Mouse (Mus musculus) heart, adult 9 months (tissue): Measurements from ENCODE around the gene Rapgefl1.
"Not testable (repeated sequence)": the region's sequence is repeated elsewhere in the genome, so short reads cannot be mapped to it uniquely, and the experiment has no call there.

ENCODE experiments used
- DNase-seq, 2 experiments: peaks; one replicate each; pipeline ENCODE4 v3.0.0; 2022; ENCODE audit warnings: low spot score in 2 of 2

The Rapgefl1 gene

GRCm38 (mm10) chr11:98816706-98817239, 19.8 kb upstream of the Rapgefl1 start:
- DNase-seq = no peak

GRCm38 (mm10) chr11:98820968-98821367, 15.6 kb upstream of the Rapgefl1 start:
- DNase-seq = no peak

- not testable (repeated sequence) for DNase-seq
Observed at GRCm38 (mm10) chr11:98826071-98826470, 10.5 kb upstream of the Rapgefl1 start.

- no peak for DNase-seq
Observed at GRCm38 (mm10) chr11:98827877-98828276, 8.7 kb upstream of the Rapgefl1 start.

- no peak for DNase-seq
Observed at GRCm38 (mm10) chr11:98829091-98829775, 7.4 kb upstream of the Rapgefl1 start.

- no peak for DNase-seq
Observed at GRCm38 (mm10) chr11:98829875-98830274, 6.7 kb upstream of the Rapgefl1 start.

GRCm38 (mm10) chr11:98835296-98835695, 1.3 kb upstream of the Rapgefl1 start:
- no peak for DNase-seq

- no peak for DNase-seq
Observed at GRCm38 (mm10) chr11:98835725-98836124, 860 bp upstream of the Rapgefl1 start.

GRCm38 (mm10) chr11:98836128-98836527, 457 bp upstream of the Rapgefl1 start:
- no peak for DNase-seq

GRCm38 (mm10) chr11:98837231-98837704, 683 bp downstream of the Rapgefl1 start:
- no peak for DNase-seq

- DNase-seq = no peak
Observed at GRCm38 (mm10) chr11:98837917-98838316, 1.3 kb downstream of the Rapgefl1 start.

- no peak for DNase-seq
Observed at GRCm38 (mm10) chr11:98838512-98838911, 1.9 kb downstream of the Rapgefl1 start.

- no peak for DNase-seq
Observed at GRCm38 (mm10) chr11:98839402-98839801, 2.8 kb downstream of the Rapgefl1 start.

GRCm38 (mm10) chr11:98839897-98840296, 3.3 kb downstream of the Rapgefl1 start:
- no peak for DNase-seq

GRCm38 (mm10) chr11:98846016-98846415, 9.4 kb downstream of the Rapgefl1 start:
- no peak for DNase-seq

- DNase-seq = no peak
Observed at GRCm38 (mm10) chr11:98846865-98847604, 10.4 kb downstream of the Rapgefl1 start.

- no peak for DNase-seq
Observed at GRCm38 (mm10) chr11:98849196-98849894, 12.8 kb downstream of the Rapgefl1 start.

GRCm38 (mm10) chr11:98850100-98851093, 13.8 kb downstream of the Rapgefl1 start:
- DNase-seq = no peak

- no peak for DNase-seq
Observed at GRCm38 (mm10) chr11:98854116-98854515, 17.5 kb downstream of the Rapgefl1 start.

GRCm38 (mm10) chr11:98854659-98855058, 18.1 kb downstream of the Rapgefl1 start:
- no peak for DNase-seq
